Mouse (Mus musculus) cerebellum, adult 2 months (tissue): ENCODE data around the gene Arhgef3. TPM values are rescaled to one million over a fixed set of nuclear protein-coding genes. Genes with fewer than 3 reads are reported as not detected.

Experiments
- DNase-seq, 2 experiments: peaks; one replicate each; pipeline ENCODE4 v3.0.0; 2021
- H3K27ac ChIP-seq: fragments of 200-500 bp; 2 replicates; pipeline ENCODE4 v1.5.1; 2012; ENCODE audit warnings: low read length, control low read depth, inconsistent platforms; ENCODE audit not compliant: insufficient read depth
- H3K27me3 ChIP-seq: fragments of 200-500 bp; 2 replicates; pipeline ENCODE4 v1.6.1; 2012; ENCODE audit warnings: inconsistent platforms, mild to moderate bottlenecking, low read length, moderate library complexity; ENCODE audit not compliant: control insufficient read depth, insufficient read depth
- H3K4me1 ChIP-seq: fragments of 200-500 bp; 2 replicates; pipeline ENCODE4 v1.6.1; 2011; ENCODE audit warnings: low read length; ENCODE audit not compliant: control insufficient read depth, insufficient read depth
- H3K4me3 ChIP-seq: fragments of 200-500 bp; replicated peaks from 2 replicates; pipeline ENCODE3; 2011; ENCODE audit warnings: mild to moderate bottlenecking, low read depth, low read length, control low read depth; ENCODE audit not compliant: insufficient read depth
- CTCF ChIP-seq: fragments of 200-500 bp; IDR thresholded peaks from 2 replicates; pipeline ENCODE4 v1.5.1; 2011; ENCODE audit warnings: low read depth, mild to moderate bottlenecking, control low read depth, low read length, moderate library complexity, borderline replicate concordance; ENCODE audit not compliant: insufficient read depth
- POLR2A ChIP-seq: fragments of 200-500 bp; IDR thresholded peaks from 2 replicates; pipeline ENCODE4 v1.6.1; 2011; ENCODE audit warnings: low read length, control low read depth, borderline replicate concordance; ENCODE audit not compliant: insufficient read depth
- WGBS: fragments of 180-500 bp; shearing (Covaris S2); methylation state at CpG from one replicate; pipeline ENCODE4 v1.1.7; 2018; 5-methylcytosine and 5-hydroxymethylcytosine counted together
- polyA plus RNA-seq: library from polyadenylated mRNA; depleted of rRNA; stranded (reverse); fragments of >200 nt; gene quantifications from 2 replicates; pipeline ENCODE4 v1.2.3, GENCODE M21; 2012

The Arhgef3 gene
- polyA plus RNA-seq, 1 experiment = 54.8 TPM

GRCm38 (mm10) chr14:27271371-27272071 lies 156.8 kb downstream of the Arhgef3 start:
- Histone ChIP-seq H3K27me3 (no peaks in the 10 kb centered on the region), H3K4me1 (peaks cover 31% of the 10 kb centered on the region), H3K4me3 (no peak overlapping the region), H3K27ac (peak overlapping the region; percentile 18)
- DNase-seq = peak; percentile 41 to 64
- 76% methylated on average over 10 of the region's 10 CpGs for WGBS
- TF ChIP-seq CTCF (no peak), POLR2A (no peak)

DNA sequence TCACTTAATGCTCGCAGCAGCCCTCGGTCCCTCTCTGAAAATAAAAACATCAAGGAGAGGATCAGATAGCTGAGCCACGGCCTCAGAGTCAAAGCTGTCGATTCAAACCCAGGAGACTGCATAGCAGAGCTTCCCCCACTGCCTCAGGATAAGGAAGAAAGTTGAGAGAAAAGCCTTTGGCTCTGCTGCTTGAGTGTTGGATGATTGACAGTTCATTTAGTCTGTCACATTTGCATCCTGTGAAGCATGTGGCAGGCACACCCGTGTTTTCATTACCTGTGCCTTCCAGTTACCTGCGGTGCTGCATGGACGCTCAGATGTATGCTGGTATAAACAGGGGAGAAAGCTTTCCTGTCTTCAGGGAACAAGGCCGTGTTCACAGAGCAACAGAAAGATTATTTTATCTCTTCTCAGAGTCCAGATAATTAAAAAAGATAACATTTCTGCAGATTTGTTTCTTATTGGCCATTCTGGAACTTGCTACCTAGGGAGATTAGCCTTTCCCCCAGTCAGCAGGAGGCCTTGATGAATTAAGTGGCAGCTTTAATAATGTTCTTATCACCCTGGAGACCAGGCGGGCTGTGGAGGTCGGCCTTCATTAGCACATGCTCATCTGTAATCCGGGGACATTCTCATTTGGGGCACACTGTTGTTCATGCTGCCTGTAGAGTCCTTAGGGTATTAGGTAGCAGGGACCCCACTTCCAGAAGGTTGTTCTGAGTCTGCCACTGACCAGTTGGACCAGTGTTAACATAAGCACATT lies 157.6 kb downstream of the Arhgef3 start:
- WGBS = 35% methylated on average over 11 of the region's 11 CpGs
- H3K4me3 ChIP-seq = no peak overlapping the region
- TF ChIP-seq POLR2A (no peak), CTCF (no peak)
- peaks cover 31% of the 10 kb centered on the region for H3K4me1 ChIP-seq
- H3K27me3 ChIP-seq = no peaks in the 10 kb centered on the region
- peak; percentile 24 to 30 for DNase-seq
- peak overlapping the region; percentile 18; the same call in 1 of the 2 replicates for H3K27ac ChIP-seq

DNA sequence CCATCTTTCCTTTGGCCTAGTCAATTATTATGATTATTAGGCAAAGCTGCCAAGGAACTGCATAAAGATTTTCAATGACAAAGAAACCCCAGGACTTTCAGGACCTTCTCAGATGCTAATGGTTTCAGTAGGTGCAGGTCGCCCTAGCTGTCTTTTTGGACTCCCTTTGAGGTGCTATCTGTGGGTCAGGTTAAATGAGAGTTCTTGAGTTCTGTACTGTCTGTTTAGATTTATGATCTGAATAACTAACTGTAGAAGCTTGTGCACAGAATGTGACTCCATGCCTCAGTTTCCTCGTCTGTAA lies 158.1 kb downstream of the Arhgef3 start:
- Histone ChIP-seq H3K27ac (no peak overlapping the region), H3K27me3 (no peaks in the 10 kb centered on the region), H3K4me3 (no peak overlapping the region), H3K4me1 (peaks cover 31% of the 10 kb centered on the region)
- TF ChIP-seq POLR2A = no peak
- no peak for TF ChIP-seq CTCF
- WGBS = 87% methylated on average over 2 of the region's 2 CpGs
- DNase-seq = no peak

- TF ChIP-seq POLR2A (no peak), CTCF (no peak)
- H3K27ac ChIP-seq = no peak overlapping the region
- no peaks in the 10 kb centered on the region for H3K27me3 ChIP-seq
- peaks cover 29% of the 10 kb centered on the region for H3K4me1 ChIP-seq
- no peak overlapping the region for H3K4me3 ChIP-seq
- DNase-seq = no peak
Measured at GRCm38 (mm10) chr14:27273169-27273568, 158.5 kb downstream of the Arhgef3 start.

DNA sequence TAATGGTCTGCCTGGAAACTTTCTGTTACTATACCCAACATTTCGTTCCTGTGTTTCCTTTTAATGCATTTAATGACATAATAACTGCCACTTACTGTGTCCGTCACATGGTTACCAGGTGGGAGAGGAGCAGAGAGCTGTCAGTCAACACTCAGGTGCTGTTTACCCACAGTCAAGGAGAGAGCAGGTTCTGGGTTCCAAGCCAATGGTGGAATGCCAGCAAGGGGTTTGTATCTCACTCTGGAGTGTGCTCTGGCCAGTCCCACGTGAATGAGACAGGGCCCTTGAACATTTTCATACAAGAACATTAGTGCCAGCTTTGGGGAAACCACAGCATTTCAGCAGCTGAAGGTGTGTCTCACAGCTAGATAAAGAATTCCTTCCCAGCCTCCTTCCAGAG lies 162.6 kb downstream of the Arhgef3 start:
- H3K4me3 ChIP-seq = no peak overlapping the region

GRCm38 (mm10) chr14:27280201-27280890 lies 165.6 kb downstream of the Arhgef3 start:
- no peak overlapping the region for H3K4me3 ChIP-seq
- H3K27ac ChIP-seq = no peak overlapping the region
- TF ChIP-seq POLR2A (no peak), CTCF (no peak)
- 0 out of 2 replicates have a peak, but pooled peaks cover 5% of the 10 kb centered on the region for H3K4me1 ChIP-seq
- peak; percentile 37 to 65 for DNase-seq
- no peaks in the 10 kb centered on the region for H3K27me3 ChIP-seq
- WGBS = 74% methylated on average over 8 of the region's 8 CpGs

More for the DNA sequence above, 162.6 kb downstream of the Arhgef3 start:
- Histone ChIP-seq H3K27me3 (no peaks in the 10 kb centered on the region), H3K4me1 (peaks cover 5% of the 10 kb centered on the region; the same call in 1 of the 2 replicates), H3K27ac (no peak overlapping the region)
- WGBS = 85% methylated on average over 3 of the region's 3 CpGs
- no peak for DNase-seq
- TF ChIP-seq POLR2A = no peak

DNA sequence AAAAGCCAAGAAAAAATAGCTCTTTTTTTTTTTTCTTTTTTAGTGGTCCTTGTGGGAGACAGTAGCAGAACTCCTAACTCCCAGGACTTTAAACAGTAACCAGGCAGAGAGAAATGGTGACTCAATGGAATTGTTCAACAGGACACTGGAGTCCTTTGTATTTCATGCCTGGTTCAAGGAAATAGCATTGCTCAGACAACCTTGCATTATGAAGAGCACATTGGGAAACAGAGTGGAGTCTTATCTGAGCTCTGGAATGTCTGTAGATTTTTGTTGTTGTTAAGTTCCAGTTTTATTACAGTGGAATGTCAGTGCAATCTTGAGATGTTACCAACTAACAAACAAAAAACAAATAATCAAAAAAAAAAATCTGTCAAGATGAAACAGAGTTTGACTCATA lies 169.3 kb downstream of the Arhgef3 start:
- H3K4me3 ChIP-seq = no peak overlapping the region
- no peaks in the 10 kb centered on the region for H3K27me3 ChIP-seq
- DNase-seq = no peak
- TF ChIP-seq CTCF = no peak
- TF ChIP-seq POLR2A = no peak
- H3K27ac ChIP-seq = no peak overlapping the region
- 0 out of 2 replicates have a peak, but pooled peaks cover 5% of the 10 kb centered on the region for H3K4me1 ChIP-seq

GRCm38 (mm10) chr14:27286202-27286601 lies 171.5 kb downstream of the Arhgef3 start:
- no peak for TF ChIP-seq POLR2A
- no peak for TF ChIP-seq CTCF

More at GRCm38 (mm10) chr14:27286202-27286601, 171.5 kb downstream of the Arhgef3 start:
- no peak for DNase-seq
- 78% methylated on average over 4 of the region's 4 CpGs for WGBS
- no peak overlapping the region for H3K4me3 ChIP-seq
- no peak overlapping the region for H3K27ac ChIP-seq
- no peaks in the 10 kb centered on the region for H3K4me1 ChIP-seq
- no peaks in the 10 kb centered on the region for H3K27me3 ChIP-seq
